9 mouse cellular contexts compared by ENCODE assay signal in genomic region chr12:38386991-38387390, GRCm38 (mm10).
DNase-seq lines count a peak whose midpoint lies in the region; ATAC-seq and TF ChIP-seq lines count a peak whose summit lies in the region.
"Had no signal": no experiment of that assay in that cellular context is flagged by ENCODE, and none has a peak within 500 bp of the region (broad histone marks: within the 10 kb centered on the region; RNA-seq: fewer than 3 reads in every experiment).

No protein-coding gene starts in this region.

- no peak overlapping the region for H3K4me3 ChIP-seq in embryonic facial prominence, embryonic 14.5 days (ENCODE audit: low read depth, low read length)
- no peak overlapping the region for H3K4me3 ChIP-seq in embryonic facial prominence, embryonic 10.5 days
- H3K4me3 ChIP-seq in kidney, adult 2 months (ENCODE audit: insufficient read depth, low read depth, low read length): no peak overlapping the region

- TF ChIP-seq CTCF in kidney, adult 2 months (conservative IDR thresholded peaks at IDR 0.05; ENCODE audit: insufficient read depth, insufficient read length, low read depth, low read length): no peak

- TF ChIP-seq POLR2A in kidney, adult 2 months (IDR thresholded peaks at IDR 0.05; ENCODE audit: low read depth, low read length): no peak

- H3K9ac ChIP-seq in embryonic facial prominence, embryonic 14.5 days (ENCODE audit: low read depth, low read length): no peak overlapping the region

- no peak overlapping the region for H3K27ac ChIP-seq in embryonic facial prominence, embryonic 14.5 days (replicated peaks; ENCODE audit: low read depth, low read length)
- no peak overlapping the region for H3K27ac ChIP-seq in embryonic facial prominence, embryonic 10.5 days (replicated peaks)
- H3K27ac ChIP-seq in kidney, adult 2 months (ENCODE audit: insufficient read depth, low read depth, low read length): no peak overlapping the region
- H3K27ac ChIP-seq: stomach, postnatal 0 days had no signal

- peak; percentile 33 for DNase-seq in embryonic facial prominence, embryonic 14.5 days (ENCODE audit: low spot score)
- DNase-seq in embryonic facial prominence, embryonic 10.5 days (ENCODE audit: low spot score): no peak
- DNase-seq in right cerebral cortex, adult 18-20 months: peak; percentile 51
- no peak for DNase-seq in right cerebral cortex, postnatal 4 days
- peak; percentile 41 to 61 for DNase-seq in layer of hippocampus, postnatal 10 days (ENCODE audit: low spot score in 2 of 2)
- DNase-seq in telencephalon, adult 2 months (ENCODE audit: low read depth, low spot score): peak; percentile 79
- DNase-seq in kidney, adult 2 months: no peak
- no peak for DNase-seq in kidney, adult 18-20 months

- peak; percentile 86 for ATAC-seq in embryonic facial prominence, embryonic 14.5 days (ENCODE audit: low read depth)

- no peaks in the 10 kb centered on the region for H3K4me1 ChIP-seq in embryonic facial prominence, embryonic 14.5 days (ENCODE audit: control insufficient read depth, insufficient read depth, low read length)
- no peaks in the 10 kb centered on the region for H3K4me1 ChIP-seq in embryonic facial prominence, embryonic 10.5 days
- no peaks in the 10 kb centered on the region for H3K4me1 ChIP-seq in kidney, adult 2 months (ENCODE audit: control insufficient read depth, insufficient read depth, low read length)

- H3K9me3 ChIP-seq in embryonic facial prominence, embryonic 14.5 days (ENCODE audit: control insufficient read depth, low read length): no peaks in the 10 kb centered on the region
- H3K9me3 ChIP-seq in embryonic facial prominence, embryonic 10.5 days: no peaks in the 10 kb centered on the region

- no peaks in the 10 kb centered on the region for H3K36me3 ChIP-seq in embryonic facial prominence, embryonic 14.5 days (ENCODE audit: control insufficient read depth, insufficient read depth, low read length)
- no peaks in the 10 kb centered on the region for H3K36me3 ChIP-seq in embryonic facial prominence, embryonic 10.5 days (replicated peaks)
- H3K36me3 ChIP-seq in kidney, adult 2 months (ENCODE audit: control insufficient read depth, insufficient read depth, low read length): no peaks in the 10 kb centered on the region

- no peak overlapping the region for H3K4me2 ChIP-seq in embryonic facial prominence, embryonic 14.5 days (ENCODE audit: low read depth, low read length)

- 68% methylated on average over 1 of the region's 1 CpGs for WGBS in embryonic facial prominence, embryonic 14.5 days
- WGBS in embryonic facial prominence, embryonic 10.5 days: 93% methylated on average over 1 of the region's 1 CpGs
- 75% methylated on average over 1 of the region's 1 CpGs for WGBS in kidney, adult 2 months

- H3K27me3 ChIP-seq in embryonic facial prominence, embryonic 14.5 days (replicated peaks; ENCODE audit: control insufficient read depth, insufficient read depth, low read length): no peaks in the 10 kb centered on the region
- no peaks in the 10 kb centered on the region for H3K27me3 ChIP-seq in embryonic facial prominence, embryonic 10.5 days (replicated peaks; ENCODE audit: low read depth, poor library complexity, severe bottlenecking)
- no peaks in the 10 kb centered on the region for H3K27me3 ChIP-seq in kidney, adult 2 months (replicated peaks; ENCODE audit: control insufficient read depth, insufficient read depth, low read length)

Comparison
In these comparisons a context has a peak if more than half of its experiments do, and no peak if none do; other contexts are left out.
1. DNase-seq: peak in embryonic facial prominence, embryonic 14.5 days (single experiment), right cerebral cortex, adult 18-20 months (single experiment), layer of hippocampus, postnatal 10 days (2 of 2) and telencephalon, adult 2 months (single experiment); none in embryonic facial prominence, embryonic 10.5 days (single experiment), right cerebral cortex, postnatal 4 days (single experiment), kidney, adult 2 months (single experiment) and kidney, adult 18-20 months (single experiment).